In genomic region chr9:110117779-110118139, GRCm38 (mm10) we compare ENCODE assay signal across 8 mouse cellular contexts. TPM values are rescaled to one million over a fixed set of nuclear protein-coding genes. Genes with fewer than 3 reads are reported as not detected.
A peak's percentile ranks its signal among the peaks of the same experiment; 100 is the strongest.
DNase-seq lines count a peak whose midpoint lies in the region; ATAC-seq and TF ChIP-seq lines count a peak whose summit lies in the region.

TSS of gene Dhx30 (minus strand) at chr9:110117830.

- no peaks in the 10 kb centered on the region for H3K9me3 ChIP-seq in embryonic facial prominence, embryonic 10.5 days
- no peaks in the 10 kb centered on the region for H3K9me3 ChIP-seq in heart, embryonic 12.5 days (replicated peaks)
- H3K9me3 ChIP-seq in midbrain, embryonic 16.5 days (replicated peaks; ENCODE audit: control insufficient read depth, low read length, poor library complexity, severe bottlenecking), result no peaks in the 10 kb centered on the region

- H3K27ac ChIP-seq in embryonic facial prominence, embryonic 10.5 days (replicated peaks), result peak within 1 kb of the TSS; percentile 97
- peak within 1 kb of the TSS; percentile 94 for H3K27ac ChIP-seq in heart, embryonic 12.5 days (ENCODE audit: poor library complexity, severe bottlenecking)
- H3K27ac ChIP-seq in midbrain, embryonic 16.5 days (ENCODE audit: low read length), result peak within 1 kb of the TSS; percentile 95

- TF ChIP-seq CTCF in lung, adult 2 months (IDR thresholded peaks at IDR 0.05; ENCODE audit: insufficient read depth, low read length), result no peak

- H3K4me2 ChIP-seq in heart, embryonic 12.5 days, result peak within 1 kb of the TSS; percentile 79
- peak within 1 kb of the TSS; percentile 85 for H3K4me2 ChIP-seq in midbrain, embryonic 16.5 days (ENCODE audit: low read length)

- WGBS in lung, adult 2 months, result under 1% methylated on average over 17 of the region's 17 CpGs
- WGBS in embryonic facial prominence, embryonic 10.5 days, result 2% methylated on average over 17 of the region's 17 CpGs
- WGBS in heart, embryonic 12.5 days, result 2% methylated on average over 17 of the region's 17 CpGs
- under 1% methylated on average over 17 of the region's 17 CpGs for WGBS in midbrain, embryonic 16.5 days

- TF ChIP-seq POLR2A in lung, adult 2 months (IDR thresholded peaks at IDR 0.05; ENCODE audit: borderline replicate concordance, extremely low read depth, low read depth, low read length), result no peak

- no peak for ATAC-seq in heart, embryonic 12.5 days (ENCODE audit: insufficient number of reproducible peaks, low FRiP score)
- ATAC-seq in midbrain, embryonic 16.5 days, result peak; percentile 43
- ATAC-seq in cerebellum, adult (ENCODE audit: insufficient number of reproducible peaks, low FRiP score, low TSS enrichment), result no peak

- peaks cover 40% of the 10 kb centered on the region for H3K36me3 ChIP-seq in embryonic facial prominence, embryonic 10.5 days (replicated peaks)
- peaks cover 6% of the 10 kb centered on the region for H3K36me3 ChIP-seq in heart, embryonic 12.5 days
- peaks cover 9% of the 10 kb centered on the region for H3K36me3 ChIP-seq in midbrain, embryonic 16.5 days (ENCODE audit: control insufficient read depth, insufficient read depth, low read length)

- H3K4me1 ChIP-seq in lung, adult 2 months (ENCODE audit: control insufficient read depth, insufficient read depth, low read length), result peaks cover 6% of the 10 kb centered on the region; the same call in 1 of the 2 replicates
- peaks cover 21% of the 10 kb centered on the region for H3K4me1 ChIP-seq in embryonic facial prominence, embryonic 10.5 days
- peaks cover 13% of the 10 kb centered on the region for H3K4me1 ChIP-seq in heart, embryonic 12.5 days (replicated peaks)
- H3K4me1 ChIP-seq in midbrain, embryonic 16.5 days (ENCODE audit: control insufficient read depth, insufficient read depth, low read length), result peaks cover 26% of the 10 kb centered on the region

- no peak for DNase-seq in lung, adult 2 months
- no peak for DNase-seq in lung, postnatal 36 days
- no peak for DNase-seq in embryonic facial prominence, embryonic 10.5 days (ENCODE audit: low spot score)
- DNase-seq in layer of hippocampus, postnatal 36 days, result no peak
- DNase-seq in adipocyte (ENCODE audit: low spot score), result no peak

- H3K4me3 ChIP-seq in lung, adult 2 months (replicated peaks; ENCODE audit: extremely low read depth, low read depth, low read length), result peak within 1 kb of the TSS; percentile 91
- peak within 1 kb of the TSS; percentile 95 for H3K4me3 ChIP-seq in embryonic facial prominence, embryonic 10.5 days
- peak within 1 kb of the TSS; percentile 80 for H3K4me3 ChIP-seq in heart, embryonic 12.5 days
- peak within 1 kb of the TSS; percentile 99 for H3K4me3 ChIP-seq in midbrain, embryonic 16.5 days (ENCODE audit: low read depth, low read length)

- no peaks in the 10 kb centered on the region for H3K27me3 ChIP-seq in embryonic facial prominence, embryonic 10.5 days (replicated peaks; ENCODE audit: low read depth, poor library complexity, severe bottlenecking)
- no peaks in the 10 kb centered on the region for H3K27me3 ChIP-seq in heart, embryonic 12.5 days (replicated peaks)
- no peaks in the 10 kb centered on the region for H3K27me3 ChIP-seq in midbrain, embryonic 16.5 days (ENCODE audit: control insufficient read depth, insufficient read depth, low read depth, low read length)

- peak within 1 kb of the TSS; percentile 91 for H3K9ac ChIP-seq in heart, embryonic 12.5 days
- peak within 1 kb of the TSS; percentile 91 for H3K9ac ChIP-seq in midbrain, embryonic 16.5 days (ENCODE audit: low read depth, low read length)

RNA-seq across cellular contexts. Expression of gene Dhx30, which starts in this region (rescaled TPM):
- 61.1 and 70.7 TPM in 2 replicates for polyA plus RNA-seq in lung, adult 2 months (2012; rRNA removed)
- polyA plus RNA-seq in embryonic facial prominence, embryonic 10.5 days (2016; fragmentation: Nextera tagmentation; extraction: Ambion mirVana), result 189 and 200 TPM in 2 replicates
- 114 and 120 TPM in 2 replicates for polyA plus RNA-seq in heart, embryonic 12.5 days (2016; fragmentation: Nextera tagmentation; extraction: Ambion mirVana)
- 100 to 1,000 TPM; 154 to 159 TPM for total RNA-seq in layer of hippocampus, postnatal 36 days (2021)
- 177 and 187 TPM in 2 replicates for polyA plus RNA-seq in midbrain, embryonic 16.5 days (2015; fragmentation: Nextera tagmentation; extraction: Ambion mirVana)
